Mouse (Mus musculus): ENCODE data around the gene Cadm4. TPM values are rescaled to one million over a fixed set of nuclear protein-coding genes. Genes with fewer than 3 reads are reported as not detected.

The Cadm4 gene
- polyA plus RNA-seq, 1 experiment: 2.7 TPM

DNA sequence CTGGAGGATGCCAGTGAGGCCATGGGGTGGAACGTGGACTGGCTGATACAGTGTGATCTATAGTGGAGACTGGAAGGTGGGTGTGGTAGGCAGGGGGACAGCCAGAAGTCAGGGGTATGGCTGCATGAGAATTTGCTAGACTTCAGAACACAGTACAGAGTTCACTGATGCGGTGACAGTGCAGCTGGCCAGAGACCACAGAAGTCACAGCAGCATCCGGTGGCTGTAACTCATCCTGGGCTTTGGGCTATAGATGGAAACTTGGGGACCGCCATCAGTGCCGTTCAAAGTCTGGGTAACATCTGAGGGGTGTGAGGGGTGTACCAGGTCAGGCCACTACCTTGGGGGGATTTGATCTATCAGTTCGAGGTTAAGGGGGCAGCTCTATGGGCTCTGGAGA lies 41.9 kb downstream of the Cadm4 start:
- 74% methylated on average over 6 of the region's 6 CpGs for WGBS
- no peak for DNase-seq (ENCODE audit: low read depth, low spot score)

DNA sequence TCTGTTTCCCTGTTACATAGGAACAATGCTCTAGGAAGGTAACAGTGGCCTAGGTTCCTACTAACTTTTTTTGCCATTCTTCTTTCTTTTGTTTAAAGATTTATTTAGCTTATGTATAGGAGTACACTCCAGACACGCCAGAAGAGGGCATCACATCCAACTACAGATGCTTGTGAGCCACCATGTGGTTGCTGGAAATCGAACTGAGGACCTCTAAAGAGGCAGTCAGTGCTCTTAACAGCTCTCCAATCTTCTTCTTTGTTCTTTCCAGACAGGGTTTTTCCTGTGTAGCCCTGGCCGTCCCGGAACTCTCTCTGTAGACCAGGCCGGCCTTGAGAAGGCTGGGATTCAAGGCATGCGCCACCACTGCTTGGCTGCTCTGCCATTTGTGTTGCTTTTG lies 43.2 kb downstream of the Cadm4 start:
- DNase-seq (ENCODE audit: low read depth, low spot score): no peak
- 78% methylated on average over 6 of the region's 6 CpGs for WGBS

DNA sequence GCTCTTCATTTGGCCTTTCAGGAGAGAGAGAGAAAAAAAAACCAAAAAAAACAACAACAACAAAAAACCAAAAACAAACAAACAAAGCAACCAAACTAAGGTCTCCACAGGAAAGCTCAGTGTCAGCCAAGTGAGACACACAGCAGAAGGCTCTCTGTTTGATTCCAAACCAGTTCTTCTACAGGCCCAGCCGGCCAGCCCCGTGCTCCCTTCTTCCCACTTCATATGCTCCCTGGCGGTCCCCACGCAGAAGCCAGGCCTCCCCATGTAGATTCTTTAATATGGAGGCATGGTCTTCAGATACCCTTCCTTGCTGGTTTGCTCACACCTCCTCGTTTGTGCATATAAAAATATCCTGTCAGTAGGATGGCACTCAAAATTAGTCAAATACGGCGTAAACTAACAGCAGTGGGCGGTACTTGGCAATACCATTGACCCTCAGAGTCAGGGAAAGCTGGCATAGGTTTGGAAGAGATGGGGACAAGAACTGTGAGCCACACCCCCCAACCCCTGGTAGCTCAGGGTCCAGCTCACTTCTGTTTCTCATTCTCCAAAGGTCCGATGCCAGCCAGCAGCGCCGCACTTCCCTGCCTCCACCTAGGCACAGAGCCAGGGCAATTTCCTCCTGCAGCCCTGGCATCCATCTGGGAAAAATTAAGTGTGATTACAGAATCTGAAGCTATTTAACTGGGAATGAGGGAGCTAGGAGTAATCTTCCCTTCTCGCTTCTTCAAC lies 44.0 kb downstream of the Cadm4 start:
- WGBS: 83% methylated on average over 12 of the region's 12 CpGs

DNA sequence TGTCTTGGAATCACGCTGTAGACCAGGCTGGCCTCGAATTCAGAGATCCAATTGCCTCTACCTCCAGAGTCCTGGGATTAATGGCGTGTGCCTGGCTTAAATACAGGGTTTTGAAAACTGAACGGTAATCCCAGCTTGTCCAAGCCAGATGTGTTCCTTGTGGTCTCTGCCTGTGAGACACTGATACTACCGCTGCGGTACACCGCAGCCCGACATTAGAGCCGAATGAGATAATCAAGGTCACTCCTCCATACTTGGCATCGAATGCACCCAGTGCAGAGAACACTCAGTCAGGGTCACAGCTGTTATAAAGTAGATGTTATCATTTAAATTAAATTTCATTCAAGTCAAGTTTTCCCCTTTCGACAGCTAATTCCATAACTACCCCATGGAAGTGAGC lies 47.0 kb downstream of the Cadm4 start:
- 91% methylated on average over 11 of the region's 11 CpGs for WGBS
- no peak for DNase-seq (ENCODE audit: low read depth, low spot score)

More for the DNA sequence above, 44.0 kb downstream of the Cadm4 start:
- DNase-seq (ENCODE audit: low read depth, low spot score): no peak

DNA sequence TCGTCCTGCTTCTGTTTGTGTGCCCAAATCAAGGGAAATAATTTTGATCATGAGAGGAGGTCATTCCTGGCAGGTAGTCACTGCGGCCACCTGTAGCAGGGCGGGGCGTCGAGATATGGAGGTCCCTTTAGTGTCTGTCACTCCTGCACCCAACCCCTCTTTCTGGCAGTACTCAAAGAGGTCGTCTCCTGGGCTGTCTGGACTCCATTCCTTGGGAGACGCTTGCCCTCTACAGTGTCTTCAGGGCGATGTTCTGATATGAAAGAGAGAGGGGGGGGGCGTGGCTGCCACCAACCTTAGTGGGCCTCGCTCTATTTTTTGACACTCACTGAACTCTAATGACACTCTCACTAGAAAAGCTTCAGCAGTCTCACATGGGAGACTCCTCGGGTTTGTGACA lies 47.8 kb downstream of the Cadm4 start:
- WGBS: 27% methylated on average over 11 of the region's 11 CpGs
- no peak for DNase-seq (ENCODE audit: low read depth, low spot score)

DNA sequence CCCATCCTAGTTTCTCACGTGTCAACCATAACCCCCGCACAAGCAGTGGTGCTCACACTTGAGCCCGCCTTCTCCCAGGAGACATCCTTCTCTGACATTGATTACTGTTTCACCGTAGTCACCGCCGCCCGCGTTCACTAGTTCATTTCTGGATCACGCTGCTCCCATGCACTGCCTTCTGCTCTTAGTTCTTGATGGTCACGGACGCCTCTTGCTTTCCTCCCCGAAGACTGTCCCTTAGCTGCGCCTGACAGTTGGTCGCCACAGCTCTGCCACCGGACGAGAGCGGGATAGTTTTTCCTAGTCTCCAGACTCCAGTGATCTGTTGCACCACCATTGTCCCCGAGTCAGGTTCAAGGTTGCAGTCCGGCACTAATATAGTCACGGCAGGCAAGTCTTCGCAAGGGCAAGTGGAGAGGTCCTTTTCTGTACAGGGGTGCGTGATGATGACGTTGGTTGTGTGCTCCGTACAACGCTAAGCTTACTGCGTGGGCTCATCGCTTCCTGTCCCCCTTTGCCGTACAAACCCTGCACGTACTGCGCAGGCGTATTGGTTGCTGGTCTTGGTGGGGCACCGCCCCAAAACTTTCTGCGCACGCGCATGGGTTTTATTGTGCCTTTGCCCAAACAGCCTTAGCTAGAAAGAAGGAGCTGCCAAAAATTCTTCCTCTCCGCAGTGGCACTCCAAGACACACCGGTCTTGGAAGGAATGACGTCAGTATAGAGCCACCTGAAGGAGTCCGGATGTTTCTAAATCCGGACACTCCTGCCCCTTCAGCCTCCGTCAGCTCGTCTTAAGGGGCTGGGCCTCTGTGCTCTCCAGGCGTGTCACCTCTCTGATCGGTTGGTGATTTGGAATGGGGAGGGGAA lies 48.5 kb downstream of the Cadm4 start, which contains the start of gene Irgq:
Gene Irgq, plus strand, starts transcription at position 628 of the 870 bp plus-strand sequence.
- WGBS: under 1% methylated on average over 44 of the region's 44 CpGs
- peak; percentile 100 for DNase-seq (ENCODE audit: low read depth, low spot score)

DNA sequence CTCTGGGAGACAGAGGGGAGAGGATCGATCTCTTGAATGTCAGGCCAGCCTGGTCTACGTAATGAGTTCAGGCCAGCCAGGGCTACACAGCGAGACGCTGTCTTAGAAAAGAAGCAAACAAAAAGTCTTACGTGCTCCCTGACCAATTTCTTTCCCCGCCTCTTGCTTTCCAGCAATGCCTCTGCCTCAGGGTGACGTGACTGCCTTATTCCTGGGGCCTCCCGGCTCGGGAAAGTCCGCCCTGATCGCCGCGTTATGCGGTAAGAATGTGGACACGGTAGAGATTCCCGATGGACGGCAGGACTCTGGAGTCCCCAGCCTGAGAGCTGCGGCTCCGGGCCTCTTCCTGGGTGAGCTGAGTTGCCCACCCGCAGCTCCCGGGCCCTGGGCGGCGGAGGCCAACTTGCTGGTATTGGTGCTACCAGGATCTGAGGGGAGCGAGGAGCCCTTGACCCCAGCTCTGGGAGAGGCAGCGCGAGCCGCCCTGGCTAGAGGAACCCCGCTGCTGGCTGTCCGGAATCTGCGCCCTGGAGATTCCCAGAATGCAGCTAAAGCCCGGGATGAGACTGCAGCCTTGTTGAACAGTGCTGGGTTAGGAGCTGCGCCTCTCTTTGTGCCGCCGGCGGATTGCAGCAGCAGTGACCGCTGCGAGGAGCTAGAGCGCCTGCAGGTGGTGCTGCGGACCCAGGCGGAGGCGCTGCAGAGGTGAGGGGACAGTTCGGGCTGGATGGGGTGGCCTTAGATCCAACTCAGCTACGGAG lies 49.6 kb downstream of the Cadm4 start:
- under 1% methylated on average over 43 of the region's 43 CpGs for WGBS
- no peak for DNase-seq (ENCODE audit: low read depth, low spot score)

DNA sequence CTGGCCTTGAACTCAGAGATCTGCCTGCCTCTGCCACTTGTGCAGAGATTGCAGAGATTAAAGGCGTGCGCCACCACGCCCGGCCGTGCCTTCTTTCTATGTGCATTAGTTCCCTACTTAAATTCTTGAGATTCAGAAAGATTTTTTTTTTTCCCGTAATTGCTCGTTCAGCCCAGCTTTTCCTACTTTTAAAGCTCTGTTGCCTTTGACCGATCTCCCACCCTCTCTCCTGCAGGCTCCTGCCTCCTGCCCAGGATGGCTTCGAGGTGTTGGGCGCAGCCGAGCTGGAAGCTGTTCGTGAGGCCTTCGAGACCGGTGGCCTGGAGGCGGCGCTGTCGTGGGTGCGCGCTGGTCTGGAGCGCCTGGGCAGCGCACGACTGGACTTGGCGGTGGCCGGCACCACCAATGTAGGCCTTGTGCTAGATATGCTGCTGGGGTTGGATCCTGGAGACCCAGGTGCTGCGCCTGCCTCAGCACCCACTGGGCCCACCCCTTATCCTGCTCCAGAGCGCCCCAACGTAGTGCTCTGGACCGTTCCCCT lies 51.3 kb downstream of the Cadm4 start:
- WGBS: 94% methylated on average over 28 of the region's 28 CpGs
- no peak for DNase-seq (ENCODE audit: low read depth, low spot score)

DNA sequence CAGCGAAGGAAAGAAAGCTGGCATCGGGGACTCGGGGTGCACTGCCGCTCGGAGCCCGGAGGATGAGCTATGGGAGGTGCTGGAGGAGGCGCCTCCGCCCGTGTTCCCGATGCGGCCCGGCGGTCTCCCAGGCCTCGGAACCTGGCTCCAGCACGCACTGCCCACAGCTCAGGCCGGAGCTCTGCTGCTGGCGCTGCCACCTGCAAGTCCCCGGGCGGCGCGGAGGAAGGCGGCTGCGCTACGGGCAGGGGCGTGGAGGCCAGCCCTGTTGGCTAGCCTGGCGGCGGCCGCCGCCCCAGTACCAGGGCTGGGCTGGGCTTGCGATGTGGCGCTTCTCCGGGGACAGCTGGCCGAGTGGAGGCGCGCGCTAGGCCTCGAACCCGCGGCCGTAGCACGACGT lies 52.0 kb downstream of the Cadm4 start:
- WGBS: 82% methylated on average over 42 of the region's 42 CpGs
- DNase-seq (ENCODE audit: low read depth, low spot score): no peak

DNA sequence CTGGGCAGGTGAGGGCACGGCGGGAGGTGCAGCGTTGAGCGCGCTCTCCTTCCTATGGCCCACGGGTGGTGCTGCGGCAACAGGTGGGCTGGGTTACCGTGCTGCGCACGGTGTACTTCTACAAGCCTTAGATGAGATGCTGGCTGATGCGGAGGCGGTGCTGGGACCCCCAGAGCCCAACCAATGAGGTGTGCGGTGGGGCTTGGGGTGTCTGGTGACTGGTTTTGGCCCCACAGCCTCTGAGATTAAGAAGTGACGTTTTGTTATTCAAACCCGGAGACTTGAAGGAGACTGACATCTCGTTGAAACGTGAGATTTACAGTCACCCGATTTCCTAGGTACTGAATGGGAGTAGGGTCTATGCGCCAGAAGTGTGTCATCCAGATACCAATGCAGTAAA lies 52.5 kb downstream of the Cadm4 start:
- 81% methylated on average over 19 of the region's 19 CpGs for WGBS
- no peak for DNase-seq (ENCODE audit: low read depth, low spot score)

DNA sequence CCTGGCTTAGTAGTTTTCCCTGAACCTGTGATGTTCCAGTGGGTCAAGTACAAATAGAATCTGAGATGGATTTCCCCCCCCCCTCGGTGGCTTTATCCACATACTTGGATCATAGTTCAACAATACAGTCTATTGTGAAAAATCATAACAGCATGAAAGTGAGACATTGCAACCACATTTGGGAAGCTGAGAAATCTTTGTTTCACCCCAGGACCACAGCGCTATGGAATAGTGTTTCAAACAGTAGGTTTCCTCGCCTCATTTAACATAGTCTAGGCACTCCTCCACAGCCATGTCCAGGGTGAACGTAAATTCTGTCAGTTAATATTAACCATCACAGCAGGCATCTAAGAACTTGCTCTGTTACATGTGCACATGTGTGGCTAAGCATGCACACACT lies 55.3 kb downstream of the Cadm4 start:
- no peak for DNase-seq (ENCODE audit: low read depth, low spot score)
- 81% methylated on average over 4 of the region's 4 CpGs for WGBS

DNA sequence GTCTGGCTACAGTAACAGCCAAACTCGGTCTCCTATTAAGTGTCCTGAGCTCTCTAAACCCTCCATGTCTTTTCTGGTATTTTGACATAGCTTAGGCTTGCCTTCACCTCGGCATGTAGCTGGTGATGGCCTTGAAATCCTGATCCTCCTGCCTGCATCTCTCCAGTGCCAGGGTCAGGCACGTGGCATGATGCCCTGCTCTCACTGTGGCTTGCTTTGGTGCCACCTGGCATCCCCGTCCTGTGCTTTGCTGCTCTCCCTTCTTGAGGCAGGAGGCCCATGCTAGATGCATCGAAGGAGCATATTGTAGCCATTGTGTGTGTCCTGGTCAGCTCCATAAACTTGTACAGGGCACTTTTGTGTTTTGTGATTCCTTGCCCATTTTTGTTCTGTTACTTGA lies 55.8 kb downstream of the Cadm4 start:
- no peak for DNase-seq (ENCODE audit: low read depth, low spot score)
- 69% methylated on average over 5 of the region's 5 CpGs for WGBS

DNA sequence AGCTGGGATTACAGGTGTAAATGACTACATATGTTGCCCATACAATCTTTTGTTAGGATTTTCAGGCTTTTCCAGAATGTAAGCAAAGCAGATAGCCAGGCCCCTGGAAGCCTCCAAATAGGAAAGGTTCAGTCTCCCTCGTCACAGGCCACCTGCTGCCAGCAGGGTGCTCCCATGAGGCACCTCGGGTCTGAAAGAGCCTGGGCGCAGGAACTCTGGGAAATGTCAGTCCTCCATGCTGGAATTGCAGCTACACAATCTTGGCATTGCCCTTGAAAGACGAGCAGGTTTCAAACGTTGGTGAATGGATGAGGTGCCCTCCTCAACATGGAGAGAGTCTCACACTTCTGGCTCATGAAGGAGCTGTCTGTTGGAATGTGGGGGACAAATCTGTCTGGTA lies 56.3 kb downstream of the Cadm4 start:
- no peak for DNase-seq (ENCODE audit: low read depth, low spot score)
- 31% methylated on average over 5 of the region's 5 CpGs for WGBS

DNA sequence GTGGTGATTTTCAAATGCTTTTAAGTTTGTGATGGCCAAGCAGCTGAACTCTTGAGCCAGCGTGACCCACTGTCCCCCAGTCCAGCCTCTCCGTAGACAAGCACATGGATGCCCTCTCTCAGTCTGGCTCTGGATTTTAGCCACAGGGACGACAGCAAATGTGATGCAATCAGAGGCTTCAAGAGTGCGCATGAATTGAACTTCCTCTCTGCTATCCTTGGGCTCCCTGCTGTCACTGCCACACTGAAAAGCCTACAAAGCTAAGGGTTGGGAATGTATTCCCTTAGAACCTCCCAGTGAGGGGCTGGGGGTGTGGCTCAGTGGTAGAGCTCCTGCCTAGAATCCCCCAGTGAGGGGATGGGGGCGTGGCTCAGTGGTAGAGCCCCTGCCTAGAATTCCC lies 56.9 kb downstream of the Cadm4 start:
- WGBS: 86% methylated on average over 5 of the region's 5 CpGs
- no peak for DNase-seq (ENCODE audit: low read depth, low spot score)

DNA sequence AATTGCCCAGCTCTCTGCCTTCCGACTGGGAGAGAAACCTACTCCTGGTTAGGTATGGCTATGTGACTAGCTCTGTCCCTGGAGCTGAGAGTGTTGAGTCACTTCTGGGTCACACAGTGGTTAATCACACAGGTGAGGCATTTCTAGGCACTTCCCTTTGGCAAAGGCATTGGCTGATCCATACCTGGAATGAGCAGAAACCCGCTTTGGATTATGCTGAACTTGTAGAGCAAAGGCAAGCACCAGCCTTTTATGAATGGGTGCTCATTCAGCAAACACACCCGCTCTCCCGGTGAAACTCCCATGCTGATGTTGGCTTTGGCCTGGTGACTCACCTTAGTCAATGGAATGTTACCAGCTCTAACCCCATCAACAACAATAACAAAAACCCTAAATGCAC lies 57.9 kb downstream of the Cadm4 start:
- 40% methylated on average over 4 of the region's 4 CpGs for WGBS
- peak; percentile 13 for DNase-seq (ENCODE audit: low read depth, low spot score)

DNA sequence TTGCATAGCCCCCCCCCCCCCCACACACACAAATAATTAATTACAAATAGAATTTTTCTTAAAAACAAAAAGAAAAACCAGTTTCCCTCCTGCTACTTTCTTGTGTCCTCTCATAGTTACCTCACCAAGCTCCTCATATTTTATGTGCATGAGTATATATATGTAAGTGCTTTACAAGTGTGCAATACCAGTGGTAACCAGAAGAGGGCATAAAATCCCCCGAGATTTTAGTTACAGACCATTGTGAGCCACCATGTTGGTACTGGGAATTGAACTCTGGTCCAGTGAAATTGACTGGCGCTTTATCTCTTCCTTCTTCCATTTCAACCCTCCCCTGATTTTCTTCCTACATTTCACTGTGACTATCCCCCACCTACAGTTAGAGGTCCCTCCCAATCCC lies 62.7 kb downstream of the Cadm4 start:
- WGBS: 84% methylated on average over 2 of the region's 2 CpGs
- no peak for DNase-seq (ENCODE audit: low read depth, low spot score)

DNA sequence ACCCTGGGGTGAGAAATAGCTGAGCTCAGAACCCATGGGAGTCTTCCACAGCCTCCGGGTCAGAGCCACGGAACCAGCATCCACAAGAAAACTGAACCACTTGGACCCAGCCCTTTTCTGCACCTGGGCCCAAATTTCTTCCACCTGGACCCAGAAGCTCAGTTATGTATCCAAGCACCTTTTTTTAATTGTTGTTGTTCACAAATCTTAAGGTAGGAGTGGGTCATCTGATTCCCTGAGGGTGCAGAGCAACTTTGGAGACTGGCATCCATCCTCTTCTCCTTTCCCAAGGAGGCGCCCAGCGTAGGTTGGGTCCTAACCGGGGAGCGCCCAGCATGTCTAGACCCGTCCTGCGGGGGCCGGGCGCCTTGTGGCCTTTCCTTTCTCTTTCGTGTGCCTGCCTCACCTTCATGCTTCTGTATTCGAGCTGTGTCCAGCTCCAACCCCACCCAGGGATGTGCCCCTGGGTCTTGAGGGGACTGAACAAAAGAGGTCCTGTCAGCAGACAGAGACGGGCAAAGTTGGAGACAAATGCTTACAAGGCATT lies 64.3 kb downstream of the Cadm4 start, which contains the start of the genes Pinlyp and Xrcc1:
Gene Pinlyp, minus strand, starts transcription at position 51 of the 547 bp plus-strand sequence.
Gene Xrcc1, plus strand, starts transcription at position 222 of the 547 bp plus-strand sequence.
- no peak for DNase-seq (ENCODE audit: low read depth, low spot score)
- 27% methylated on average over 13 of the region's 13 CpGs for WGBS

DNA sequence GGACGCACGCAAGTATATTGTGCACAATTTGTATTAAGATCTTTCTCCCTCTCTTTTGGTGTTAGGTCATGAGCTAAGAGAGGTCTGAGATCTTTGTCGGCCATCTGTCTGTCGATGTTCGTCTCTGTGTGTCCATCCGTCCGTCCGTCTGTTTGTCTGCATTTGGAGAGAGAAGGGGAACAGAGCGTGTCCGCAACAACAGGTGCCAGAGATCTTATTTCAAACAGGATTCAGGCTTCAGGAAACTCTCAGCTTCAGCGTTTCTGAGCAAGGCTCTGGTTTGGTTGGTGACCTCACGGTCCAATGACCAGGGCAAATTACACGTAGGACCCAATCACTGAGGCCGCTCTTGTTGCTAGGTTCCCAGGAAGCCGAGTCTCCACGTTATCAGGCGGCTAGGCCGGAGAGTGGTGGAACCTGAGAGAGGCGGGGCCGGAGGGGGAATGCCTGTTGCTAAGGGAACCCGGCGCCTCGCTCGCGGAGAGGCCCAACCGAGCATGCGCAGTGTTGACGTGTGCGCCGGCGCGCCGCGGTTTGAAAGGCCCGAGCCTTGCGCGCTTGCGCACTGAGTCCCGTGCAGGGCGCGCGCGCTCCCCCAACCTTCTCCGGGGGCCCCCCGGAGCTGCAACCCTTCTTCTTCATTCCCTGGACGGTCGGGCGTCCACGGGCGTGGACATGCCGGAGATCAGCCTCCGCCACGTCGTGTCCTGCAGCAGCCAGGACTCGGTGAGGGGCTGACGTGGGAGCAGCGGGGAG lies 65.0 kb downstream of the Cadm4 start:
- DNase-seq (ENCODE audit: low read depth, low spot score): peak; percentile 99
- 1% methylated on average over 57 of the region's 57 CpGs for WGBS

DNA sequence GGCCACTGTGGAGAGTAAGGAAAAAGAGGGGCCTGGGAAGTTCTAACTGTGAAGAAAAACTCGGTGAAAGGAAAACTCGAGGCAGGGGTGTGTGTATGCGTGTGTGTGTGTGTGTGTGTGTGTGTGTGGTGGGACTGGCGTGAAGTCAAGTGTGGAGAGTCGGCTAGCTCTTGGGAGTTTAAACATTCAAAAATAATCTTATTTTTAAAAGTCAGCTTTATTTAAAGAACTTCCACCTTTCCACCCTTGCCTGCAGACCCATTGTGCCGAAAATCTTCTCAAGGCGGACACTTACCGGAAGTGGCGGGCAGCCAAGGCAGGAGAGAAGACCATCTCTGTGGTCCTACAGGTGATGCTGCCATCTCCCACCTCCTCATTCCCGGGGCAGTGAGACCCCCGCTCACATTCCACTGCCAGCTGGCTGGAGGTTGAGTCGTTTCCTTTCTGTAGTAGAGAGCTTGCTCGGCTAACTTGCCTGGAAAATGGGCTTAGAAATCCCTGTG lies 65.8 kb downstream of the Cadm4 start:
- no peak for DNase-seq (ENCODE audit: low read depth, low spot score)
- 18% methylated on average over 13 of the region's 13 CpGs for WGBS

Data from large intestine, adult 2 months (tissue).